26 mouse cellular contexts compared by ENCODE assay signal in genomic region chr13:38311125-38311524, GRCm38 (mm10). TPM values are rescaled to one million over a fixed set of nuclear protein-coding genes. Genes with fewer than 3 reads are reported as not detected.
DNase-seq lines count a peak whose midpoint lies in the region; ATAC-seq and TF ChIP-seq lines count a peak whose summit lies in the region.
"Had no signal": no experiment of that assay in that cellular context is flagged by ENCODE, and none has a peak within 500 bp of the region (broad histone marks: within the 10 kb centered on the region; RNA-seq: fewer than 3 reads in every experiment).

No protein-coding gene starts in this region.

- TF ChIP-seq CTCF in liver, adult 2 months (IDR thresholded peaks at IDR 0.05; ENCODE audit: low read depth, low read length): no peak
- no peak for TF ChIP-seq CTCF in lung, postnatal 0 days (IDR thresholded peaks at IDR 0.05)

- TF ChIP-seq EP300 in lung, postnatal 0 days (IDR thresholded peaks at IDR 0.05): no peak

- ATAC-seq in lung, postnatal 0 days: peak; percentile 57
- ATAC-seq in stomach, embryonic 16.5 days (ENCODE audit: insufficient read depth, low FRiP score): no peak
- ATAC-seq: forebrain, embryonic 14.5 days had no signal

- no peak for TF ChIP-seq POLR2A in liver, adult 2 months (IDR thresholded peaks at IDR 0.05; ENCODE audit: extremely low read depth, insufficient read depth, low read length)

- no peak overlapping the region for H3K9ac ChIP-seq in liver, adult 2 months (ENCODE audit: low read depth, low read length)
- no peak overlapping the region for H3K9ac ChIP-seq in lung, postnatal 0 days (replicated peaks; ENCODE audit: low read depth)
- H3K9ac ChIP-seq in stomach, embryonic 16.5 days (ENCODE audit: low read length): no peak overlapping the region
- H3K9ac ChIP-seq: embryonic facial prominence, embryonic 13.5 days; embryonic facial prominence, embryonic 15.5 days; forebrain, embryonic 12.5 days had no signal

- no peak overlapping the region for H3K4me3 ChIP-seq in liver, adult 2 months (ENCODE audit: insufficient read depth, low read depth, low read length)
- no peak overlapping the region for H3K4me3 ChIP-seq in lung, postnatal 0 days (ENCODE audit: low read depth, low read length)
- H3K4me3 ChIP-seq in stomach, embryonic 16.5 days (replicated peaks; ENCODE audit: low read length): no peak overlapping the region
- H3K4me3 ChIP-seq: embryonic facial prominence, embryonic 13.5 days; embryonic facial prominence, embryonic 15.5 days; erythroblast, embryonic 14.5 days; forebrain, embryonic 10.5 days; forebrain, embryonic 12.5 days had no signal

- H3K9me3 ChIP-seq in lung, postnatal 0 days (ENCODE audit: low read length): no peaks in the 10 kb centered on the region
- no peaks in the 10 kb centered on the region for H3K9me3 ChIP-seq in stomach, embryonic 16.5 days (replicated peaks; ENCODE audit: control insufficient read depth, low read length)
- H3K9me3 ChIP-seq: embryonic facial prominence, embryonic 13.5 days; embryonic facial prominence, embryonic 15.5 days; forebrain, embryonic 10.5 days; forebrain, embryonic 12.5 days had no signal

- no peaks in the 10 kb centered on the region for H3K36me3 ChIP-seq in liver, adult 2 months (ENCODE audit: control insufficient read depth, insufficient read depth, low read length)
- H3K36me3 ChIP-seq in lung, postnatal 0 days (ENCODE audit: insufficient read depth, low read length): no peaks in the 10 kb centered on the region
- no peaks in the 10 kb centered on the region for H3K36me3 ChIP-seq in stomach, embryonic 16.5 days (ENCODE audit: control insufficient read depth, insufficient read depth, low read length)
- H3K36me3 ChIP-seq: embryonic facial prominence, embryonic 13.5 days; embryonic facial prominence, embryonic 15.5 days; forebrain, embryonic 10.5 days; forebrain, embryonic 12.5 days had no signal

- H3K79me2 ChIP-seq in liver, adult 2 months (ENCODE audit: control insufficient read depth, insufficient read depth, low read length): no peaks in the 10 kb centered on the region

- peak; percentile 20 for DNase-seq in liver, adult 2 months (ENCODE audit: extremely low read depth, low read depth, low spot score)
- no peak for DNase-seq in liver
- peak; percentile 54 for DNase-seq in lung, postnatal 0 days (ENCODE audit: low spot score)
- no peak for DNase-seq in lung, adult 18-20 months
- DNase-seq in heart, adult 18-20 months: no peak
- no peak for DNase-seq in kidney, adult 8-10 months
- DNase-seq: adrenal gland, adult 2 months; adrenal gland, postnatal 10 days; adrenal gland, postnatal 25 days; cerebellum, adult 11 months; cerebellum, adult 18-20 months; cerebellum, adult 8-10 months; cerebellum, adult 9-11 months; cerebellum, postnatal 14 days; cerebellum, postnatal 36 days; embryo, embryonic 11 days had no signal

- H3K27me3 ChIP-seq in liver, adult 2 months (ENCODE audit: control insufficient read depth, insufficient read depth, low read length): no peaks in the 10 kb centered on the region
- H3K27me3 ChIP-seq in lung, postnatal 0 days (replicated peaks; ENCODE audit: insufficient read depth, low read length): no peaks in the 10 kb centered on the region
- H3K27me3 ChIP-seq in stomach, embryonic 16.5 days (ENCODE audit: control insufficient read depth, insufficient read depth, low read length): no peaks in the 10 kb centered on the region
- H3K27me3 ChIP-seq: embryonic facial prominence, embryonic 13.5 days; embryonic facial prominence, embryonic 15.5 days; forebrain, embryonic 12.5 days had no signal

- H3K4me1 ChIP-seq in liver, adult 2 months (ENCODE audit: control insufficient read depth, insufficient read depth, low read length): peaks cover 9% of the 10 kb centered on the region
- no peaks in the 10 kb centered on the region for H3K4me1 ChIP-seq in lung, postnatal 0 days (ENCODE audit: insufficient read depth, low read depth, low read length)
- peaks cover 5% of the 10 kb centered on the region; the same call in 1 of the 2 replicates for H3K4me1 ChIP-seq in stomach, embryonic 16.5 days (ENCODE audit: control insufficient read depth, insufficient read depth, low read length)
- H3K4me1 ChIP-seq: embryonic facial prominence, embryonic 15.5 days; forebrain, embryonic 10.5 days; forebrain, embryonic 12.5 days had no signal

- H3K27ac ChIP-seq in liver, adult 2 months (replicated peaks; ENCODE audit: insufficient read depth, low read depth, low read length): no peak overlapping the region
- H3K27ac ChIP-seq in lung, postnatal 0 days (ENCODE audit: low read length): no peak overlapping the region
- H3K27ac ChIP-seq in stomach, embryonic 16.5 days (ENCODE audit: low read length): peak overlapping the region; percentile 14; the same call in 1 of the 2 replicates
- H3K27ac ChIP-seq: embryonic facial prominence, embryonic 13.5 days; embryonic facial prominence, embryonic 15.5 days; forebrain, embryonic 10.5 days; forebrain, embryonic 12.5 days had no signal

- H3K4me2 ChIP-seq in lung, postnatal 0 days (replicated peaks; ENCODE audit: low read depth, low read length): peak overlapping the region; percentile 2; the same call in 1 of the 2 replicates
- H3K4me2 ChIP-seq in stomach, embryonic 16.5 days (ENCODE audit: low read depth, low read length): no peak overlapping the region
- H3K4me2 ChIP-seq: embryonic facial prominence, embryonic 13.5 days; embryonic facial prominence, embryonic 15.5 days; forebrain, embryonic 12.5 days had no signal

- 74% methylated on average over 3 of the region's 3 CpGs for WGBS in liver, adult 2 months
- whole genome bisulfite sequencing in lung, postnatal 0 days: 45% methylated on average over 3 of the region's 3 CpGs
- 63% methylated on average over 3 of the region's 3 CpGs for WGBS in stomach, embryonic 16.5 days

RNA-seq across cellular contexts. Expression of gene Bmp6, which starts 33.8 kb away (rescaled TPM):
- 2.9 and 4.0 TPM in 2 replicates for total RNA-seq in liver, adult 2 months (2014; rRNA removed)
- polyA plus RNA-seq in liver, adult 2 months (2012; rRNA removed): 2.6 and 3.3 TPM in 2 replicates
- polyA plus RNA-seq in lung, postnatal 0 days (2015; fragmentation: Nextera tagmentation; extraction: Ambion mirVana): 3.0 and 3.8 TPM in 2 replicates
- 1.0 and 1.4 TPM in 2 replicates for polyA plus RNA-seq in stomach, embryonic 16.5 days (2015; fragmentation: Nextera tagmentation; extraction: Ambion mirVana)
- 10 to 100 TPM; 19.7 to 23.4 TPM for total RNA-seq in heart, adult 18-20 months (2021)
- total RNA-seq: common myeloid progenitor, adult 5-6 weeks; MEL had no signal
- polyA plus RNA-seq: C2C12; erythroblast, embryonic 14.5 days had no signal

Comparison
In these comparisons a context has a peak if more than half of its experiments do, and no peak if none do; other contexts are left out.
1. DNase-seq: peak in liver, adult 2 months (single experiment) and lung, postnatal 0 days (single experiment); none in liver (single experiment), lung, adult 18-20 months (0 of 2), heart, adult 18-20 months (0 of 2) and kidney, adult 8-10 months (0 of 2).